Mouse (Mus musculus) intestine, postnatal 0 days (tissue): ENCODE measurements around the gene Adgrg3. TPM values are rescaled to one million over a fixed set of nuclear protein-coding genes. Genes with fewer than 3 reads are reported as not detected.

Source experiments
- ATAC-seq: fragments of 200-750 bp; cut with Nextera tagmentation; 2 replicates; pipeline ENCODE4 v1.8.0; 2017; ENCODE audit warnings: mild to moderate bottlenecking, moderate TSS enrichment, moderate library complexity
- H3K27ac ChIP-seq: fragments of 300-500 bp; sonication (generic); 2 replicates; pipeline ENCODE4 v1.5.1; 2014; ENCODE audit warnings: mild to moderate bottlenecking, low read depth, low read length, moderate library complexity
- H3K27me3 ChIP-seq: fragments of 300-500 bp; sonication (generic); replicated peaks from 2 replicates; pipeline ENCODE4 v1.6.1; 2014; ENCODE audit warnings: low read length, mixed read lengths; ENCODE audit not compliant: control insufficient read depth, insufficient read depth
- H3K36me3 ChIP-seq: fragments of 300-500 bp; sonication (generic); 2 replicates; pipeline ENCODE4 v1.6.1; 2014; ENCODE audit warnings: mild to moderate bottlenecking, moderate library complexity; ENCODE audit not compliant: control insufficient read depth, insufficient read depth
- H3K4me1 ChIP-seq: fragments of 300-500 bp; sonication (generic); replicated peaks from 2 replicates; pipeline ENCODE4 v1.6.1; 2014; ENCODE audit warnings: antibody characterized with exemption, low read length, mixed read lengths; ENCODE audit not compliant: control insufficient read depth, insufficient read depth
- H3K4me2 ChIP-seq: fragments of 300-500 bp; sonication (generic); replicated peaks from 2 replicates; pipeline ENCODE4 v1.6.1; 2014; ENCODE audit warnings: low read depth, mild to moderate bottlenecking, moderate library complexity
- H3K4me3 ChIP-seq: fragments of 300-500 bp; sonication (generic); 2 replicates; pipeline ENCODE4 v1.5.1; 2014; ENCODE audit warnings: low read depth, low read length
- H3K9ac ChIP-seq: fragments of 300-500 bp; sonication (generic); 2 replicates; pipeline ENCODE4 v1.6.1; 2014; ENCODE audit warnings: mild to moderate bottlenecking, low read depth, low read length
- H3K9me3 ChIP-seq: fragments of 300-500 bp; sonication (generic); 2 replicates; pipeline ENCODE4 v1.6.1; 2016; ENCODE audit warnings: mixed run types; ENCODE audit not compliant: control insufficient read depth
- CTCF ChIP-seq: sonication (generic); IDR thresholded peaks from 2 replicates; pipeline ENCODE4 v1.5.1; 2016; ENCODE audit warnings: low read depth, mild to moderate bottlenecking, control low read depth, antibody characterized with exemption, moderate library complexity
- WGBS: fragments of 180-500 bp; shearing (Covaris S2); extraction: QIAGEN DNeasy Blood & Tissue Kit; methylation state at CpG from one replicate; pipeline ENCODE4 v1.1.7; 2014; 5-methylcytosine and 5-hydroxymethylcytosine counted together
- polyA plus RNA-seq: library from polyadenylated mRNA; unstranded; fragments of >200 nt; fragmentation: Nextera tagmentation; extraction: Ambion mirVana; gene quantifications from 2 replicates; pipeline ENCODE4 v1.2.1, GENCODE M21; 2015

The Adgrg3 gene
- polyA plus RNA-seq, 1 experiment from 2014 or later: 4.2 TPM

DNA sequence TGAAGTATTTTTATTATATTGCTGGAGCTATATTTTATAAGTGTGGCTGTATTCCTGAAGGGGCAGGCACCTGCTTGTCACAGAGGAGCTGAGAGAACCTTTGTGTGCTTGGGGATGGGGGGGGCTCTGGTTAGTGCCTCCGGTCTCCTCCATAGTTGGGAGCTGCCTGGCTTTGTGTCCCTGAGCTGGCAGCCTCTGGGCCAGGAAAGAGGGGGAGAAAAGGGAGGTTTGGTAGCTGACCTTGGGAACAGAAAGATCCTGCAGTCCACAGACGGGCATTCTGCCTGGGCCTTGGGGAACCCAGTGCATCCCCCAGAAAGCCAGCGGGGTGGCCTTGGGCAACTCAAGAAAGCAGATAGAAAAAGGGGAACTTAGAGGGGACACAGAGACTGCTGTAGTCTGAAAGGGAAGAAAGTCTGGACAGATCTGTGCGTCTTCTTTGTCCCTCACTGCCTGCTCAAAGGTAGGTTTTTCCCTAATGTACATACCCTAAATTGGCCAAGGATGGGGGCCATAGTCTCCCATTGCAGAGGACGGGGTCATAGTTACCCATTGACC lies 22.1 kb upstream of the Adgrg3 start:
- H3K9ac ChIP-seq: no peak overlapping the region
- 74% methylated on average over 5 of the region's 5 CpGs for WGBS
- H3K4me1 ChIP-seq: peaks cover 11% of the 10 kb centered on the region
- no peaks in the 10 kb centered on the region for H3K9me3 ChIP-seq
- H3K27me3 ChIP-seq: no peaks in the 10 kb centered on the region
- no peak overlapping the region for H3K4me3 ChIP-seq
- TF ChIP-seq CTCF: no peak
- H3K4me2 ChIP-seq: no peak overlapping the region
- H3K27ac ChIP-seq: no peak overlapping the region
- no peaks in the 10 kb centered on the region for H3K36me3 ChIP-seq
- ATAC-seq: no peak

DNA sequence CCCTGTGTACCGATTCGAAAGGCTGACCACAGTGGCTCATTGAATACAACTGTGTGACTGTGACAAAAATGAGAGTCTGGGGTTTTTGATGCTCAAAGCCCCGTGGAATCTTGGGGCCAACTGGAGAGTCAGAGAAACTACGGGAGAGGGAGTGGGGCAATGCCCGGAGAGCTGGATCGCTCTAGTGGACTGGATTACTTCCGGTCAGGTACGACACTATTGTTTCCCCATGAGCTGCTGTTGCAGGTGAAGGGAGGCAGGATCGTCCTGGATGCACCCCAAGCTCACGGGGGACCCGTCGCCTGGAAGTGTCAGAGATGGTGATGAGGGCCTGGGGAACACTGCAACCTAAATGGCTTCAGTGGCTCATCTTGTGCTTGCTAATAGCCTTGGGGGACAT lies 21.5 kb upstream of the Adgrg3 start:
- TF ChIP-seq CTCF: no peak
- Histone ChIP-seq H3K36me3 (no peaks in the 10 kb centered on the region), H3K27ac (no peak overlapping the region), H3K9me3 (no peaks in the 10 kb centered on the region), H3K4me3 (no peak overlapping the region), H3K4me1 (peaks cover 11% of the 10 kb centered on the region), H3K27me3 (no peaks in the 10 kb centered on the region), H3K4me2 (no peak overlapping the region), H3K9ac (no peak overlapping the region)
- 70% methylated on average over 12 of the region's 12 CpGs for WGBS
- ATAC-seq: no peak

DNA sequence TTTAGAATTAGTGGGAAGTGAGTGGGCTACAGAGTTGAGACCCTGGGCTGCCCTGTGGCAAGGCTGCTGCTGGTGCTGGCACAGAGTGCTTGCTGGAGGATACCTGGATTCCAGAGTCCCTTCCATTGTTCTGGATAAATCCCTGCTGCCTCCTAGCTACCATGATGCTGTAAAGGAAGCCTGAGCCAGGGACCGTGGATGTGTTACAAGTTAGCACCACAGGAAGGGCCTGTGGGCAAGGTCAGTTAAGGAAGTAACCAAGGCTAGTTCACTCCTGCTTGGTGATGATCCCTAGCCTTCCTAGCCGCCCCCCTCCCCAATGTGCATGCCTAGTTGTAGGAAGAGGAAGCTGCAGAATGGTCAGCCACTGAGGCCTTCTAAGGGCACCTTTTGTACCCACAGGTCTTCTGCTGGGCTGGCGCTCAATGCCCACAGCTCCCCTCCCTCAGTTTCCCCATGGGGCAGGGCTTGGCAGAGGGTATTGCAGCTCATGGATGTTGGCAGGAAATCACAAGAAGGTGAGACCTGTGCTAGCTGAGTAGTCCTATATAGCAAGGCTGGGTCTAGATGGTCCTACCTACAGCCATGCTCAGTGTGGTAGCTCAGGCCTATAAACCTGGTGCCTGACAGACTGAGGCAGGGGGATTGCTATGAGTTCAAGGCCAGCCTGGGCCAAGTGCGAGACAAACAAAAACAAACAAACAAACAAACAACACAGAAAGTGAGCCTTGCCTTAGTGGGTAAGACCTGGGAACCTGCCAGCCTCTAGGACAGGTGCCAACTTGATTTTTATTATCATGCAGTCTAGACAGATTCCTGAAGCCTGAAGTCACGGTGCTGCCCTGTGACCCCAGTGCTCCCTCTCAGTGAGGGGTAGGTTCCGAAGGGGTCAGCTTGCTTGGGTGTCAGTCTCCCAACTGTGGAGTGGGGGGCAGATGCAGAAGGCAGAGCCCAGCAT lies 20.3 kb upstream of the Adgrg3 start:
- peak; percentile 30; the same call in 1 of the 2 replicates for TF ChIP-seq CTCF
- H3K27me3 ChIP-seq: no peaks in the 10 kb centered on the region
- H3K4me2 ChIP-seq: no peak overlapping the region
- no peaks in the 10 kb centered on the region for H3K9me3 ChIP-seq
- no peak overlapping the region for H3K4me3 ChIP-seq
- H3K36me3 ChIP-seq: no peaks in the 10 kb centered on the region
- WGBS: 59% methylated on average over 6 of the region's 6 CpGs
- no peak for ATAC-seq
- peaks cover 8% of the 10 kb centered on the region for H3K4me1 ChIP-seq
- no peak overlapping the region for H3K9ac ChIP-seq
- H3K27ac ChIP-seq: peak overlapping the region; percentile 41; the same call in 1 of the 2 replicates

DNA sequence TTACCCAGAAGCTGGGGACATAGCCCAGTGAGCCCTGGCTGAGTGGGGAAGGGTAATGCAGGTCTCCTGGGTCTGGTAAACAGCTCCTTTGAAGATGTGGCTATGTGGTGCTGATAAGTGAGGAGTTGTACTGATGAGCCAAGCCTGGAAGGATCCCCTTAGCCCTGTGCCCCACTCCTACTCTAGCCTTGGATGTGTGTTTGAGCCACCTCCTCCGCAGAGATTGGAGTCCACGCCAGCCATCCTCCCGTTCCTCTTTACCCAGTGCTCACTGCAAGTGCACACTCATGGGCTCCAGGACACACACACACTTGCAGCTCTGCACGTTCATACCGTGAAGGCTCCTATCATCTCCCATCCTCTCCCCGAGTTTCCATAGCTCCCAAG lies 19.6 kb upstream of the Adgrg3 start:
- Histone ChIP-seq H3K4me2 (no peak overlapping the region), H3K27ac (peak overlapping the region; percentile 41; the same call in 1 of the 2 replicates), H3K36me3 (no peaks in the 10 kb centered on the region), H3K9me3 (no peaks in the 10 kb centered on the region), H3K27me3 (no peaks in the 10 kb centered on the region), H3K4me3 (no peak overlapping the region), H3K9ac (no peak overlapping the region), H3K4me1 (0 out of 2 replicates have a peak, but pooled peaks cover 3% of the 10 kb centered on the region)
- no peak for TF ChIP-seq CTCF
- WGBS: 67% methylated on average over 6 of the region's 6 CpGs
- no peak for ATAC-seq

DNA sequence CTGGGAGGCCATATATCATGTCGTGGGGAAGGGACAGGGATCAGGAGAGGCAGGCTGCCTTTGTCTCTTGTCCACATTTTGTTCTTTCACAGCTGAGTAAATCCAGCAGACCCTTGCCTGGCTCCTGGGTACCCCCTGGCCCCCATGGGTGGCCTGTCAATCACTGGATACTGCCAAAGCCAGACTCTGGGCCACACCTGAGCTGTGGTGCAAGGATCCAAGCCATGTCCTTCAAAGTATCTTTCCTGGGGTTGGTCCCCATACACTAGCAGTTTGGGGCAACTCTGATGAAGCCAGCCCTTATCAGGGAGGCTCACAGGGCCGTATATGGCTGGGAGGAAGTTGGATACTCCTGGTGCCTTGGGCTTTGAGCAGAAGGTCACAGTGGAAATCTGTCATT lies 19.1 kb upstream of the Adgrg3 start:
- no peak overlapping the region for H3K27ac ChIP-seq

DNA sequence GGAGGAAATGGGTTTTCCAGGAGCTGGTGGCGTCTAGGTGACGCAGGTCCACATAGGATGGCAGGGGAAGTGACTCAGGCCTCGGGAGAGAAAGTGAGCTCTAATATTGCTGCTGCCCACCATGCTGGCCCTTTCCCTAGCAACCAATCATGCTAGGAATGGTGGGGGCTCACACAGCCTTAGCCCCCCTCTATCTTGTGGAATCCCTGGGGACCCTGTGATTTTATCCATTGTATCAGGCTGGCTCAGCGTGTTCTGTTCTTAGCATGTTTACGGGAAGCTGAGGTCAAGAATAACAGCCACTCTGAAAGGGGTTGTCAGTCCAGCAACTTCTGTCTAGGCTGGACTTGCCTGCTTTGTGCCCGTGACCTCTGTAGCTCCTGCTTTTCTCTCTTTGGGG lies 18.5 kb upstream of the Adgrg3 start:
- no peak overlapping the region for H3K4me3 ChIP-seq
- no peak overlapping the region for H3K4me2 ChIP-seq
- no peak for TF ChIP-seq CTCF
- H3K4me1 ChIP-seq: 0 out of 2 replicates have a peak, but pooled peaks cover 3% of the 10 kb centered on the region
- H3K9ac ChIP-seq: no peak overlapping the region
- no peaks in the 10 kb centered on the region for H3K36me3 ChIP-seq
- H3K27me3 ChIP-seq: no peaks in the 10 kb centered on the region
- 57% methylated on average over 6 of the region's 6 CpGs for WGBS
- ATAC-seq: no peak
- no peaks in the 10 kb centered on the region for H3K9me3 ChIP-seq
- H3K27ac ChIP-seq: 0 out of 2 replicates have a peak overlapping the region, but pooled peaks have one; percentile 50

More for the DNA sequence above, 19.1 kb upstream of the Adgrg3 start:
- Histone ChIP-seq H3K9ac (no peak overlapping the region), H3K4me2 (no peak overlapping the region), H3K4me3 (no peak overlapping the region), H3K4me1 (0 out of 2 replicates have a peak, but pooled peaks cover 3% of the 10 kb centered on the region), H3K36me3 (no peaks in the 10 kb centered on the region), H3K9me3 (no peaks in the 10 kb centered on the region), H3K27me3 (no peaks in the 10 kb centered on the region)
- 31% methylated on average over 2 of the region's 2 CpGs for WGBS
- no peak for ATAC-seq
- TF ChIP-seq CTCF: no peak
